Comparison of ENCODE assay signal across 22 mouse cellular contexts in genomic region chr10:21488374-21488930, GRCm38 (mm10).
A peak's percentile ranks its signal among the peaks of the same experiment; 100 is the strongest.
DNase-seq lines count a peak whose midpoint lies in the region; ATAC-seq and TF ChIP-seq lines count a peak whose summit lies in the region.
"Had no signal": no experiment of that assay in that cellular context is flagged by ENCODE, and none has a peak within 500 bp of the region (broad histone marks: within the 10 kb centered on the region; RNA-seq: fewer than 3 reads in every experiment).

No protein-coding gene starts in this region.

- no peak overlapping the region for H3K4me2 ChIP-seq in lung, embryonic 14.5 days
- no peak overlapping the region for H3K4me2 ChIP-seq in intestine, embryonic 16.5 days (ENCODE audit: low read depth, low read length)
- no peak overlapping the region for H3K4me2 ChIP-seq in stomach, postnatal 0 days (replicated peaks; ENCODE audit: low read depth)
- H3K4me2 ChIP-seq: embryonic facial prominence, embryonic 15.5 days; heart, embryonic 12.5 days had no signal

- 0 out of 2 replicates have a peak, but pooled peaks cover 3% of the 10 kb centered on the region for H3K4me1 ChIP-seq in lung, embryonic 14.5 days (ENCODE audit: insufficient read depth)
- no peaks in the 10 kb centered on the region for H3K4me1 ChIP-seq in lung, adult 2 months (ENCODE audit: control insufficient read depth, insufficient read depth, low read length)
- H3K4me1 ChIP-seq in intestine, embryonic 16.5 days (ENCODE audit: control insufficient read depth, insufficient read depth, low read length), result peaks cover 4% of the 10 kb centered on the region; the same call in 1 of the 2 replicates
- H3K4me1 ChIP-seq in stomach, postnatal 0 days (replicated peaks; ENCODE audit: control insufficient read depth, insufficient read depth), result no peaks in the 10 kb centered on the region
- H3K4me1 ChIP-seq: embryonic facial prominence, embryonic 15.5 days had no signal

- H3K9ac ChIP-seq in lung, embryonic 14.5 days, result no peak overlapping the region
- no peak overlapping the region for H3K9ac ChIP-seq in intestine, embryonic 16.5 days (ENCODE audit: low read depth, low read length)
- no peak overlapping the region for H3K9ac ChIP-seq in stomach, postnatal 0 days (ENCODE audit: low read length)
- H3K9ac ChIP-seq: embryonic facial prominence, embryonic 15.5 days; heart, embryonic 12.5 days had no signal

- no peak overlapping the region for H3K4me3 ChIP-seq in lung, embryonic 14.5 days (ENCODE audit: low read depth, low read length)
- no peak overlapping the region for H3K4me3 ChIP-seq in lung, adult 2 months (replicated peaks; ENCODE audit: extremely low read depth, low read depth, low read length)
- no peak overlapping the region for H3K4me3 ChIP-seq in intestine, embryonic 16.5 days (ENCODE audit: low read length)
- no peak overlapping the region for H3K4me3 ChIP-seq in stomach, postnatal 0 days (ENCODE audit: low read depth, low read length)
- H3K4me3 ChIP-seq: embryonic facial prominence, embryonic 15.5 days; erythroblast, embryonic 14.5 days; forebrain, embryonic 10.5 days; gastrocnemius, adult 2 months; heart, embryonic 12.5 days had no signal

- no peak for TF ChIP-seq CTCF in lung, embryonic 14.5 days (IDR thresholded peaks at IDR 0.05; ENCODE audit: low read depth)
- no peak for TF ChIP-seq CTCF in lung, adult 2 months (IDR thresholded peaks at IDR 0.05; ENCODE audit: insufficient read depth, low read length)
- TF ChIP-seq CTCF in stomach, postnatal 0 days (IDR thresholded peaks at IDR 0.05; ENCODE audit: low read depth), result no peak

- TF ChIP-seq EP300 in stomach, postnatal 0 days (optimal IDR thresholded peaks at IDR 0.05), result no peak

- peak; percentile 49 for DNase-seq in lung, embryonic 14.5 days
- no peak for DNase-seq in lung, adult 2 months
- peak; percentile 6 for DNase-seq in lung, postnatal 36 days
- peak; percentile 47 for DNase-seq in stomach, postnatal 0 days (ENCODE audit: low spot score)
- no peak for DNase-seq in adrenal gland, postnatal 4 days (ENCODE audit: low spot score in 2 of 2)
- DNase-seq: adrenal gland, adult 2 months; adrenal gland, postnatal 25 days; cerebellum, adult 2 months; cerebellum, postnatal 10 days; embryo, embryonic 11 days; gastrocnemius, adult 2 months; gastrocnemius, postnatal 25 days; heart, postnatal 36 days had no signal

- no peak for TF ChIP-seq POLR2A in lung, adult 2 months (IDR thresholded peaks at IDR 0.05; ENCODE audit: borderline replicate concordance, extremely low read depth, low read depth, low read length)

- H3K36me3 ChIP-seq in lung, embryonic 14.5 days (ENCODE audit: insufficient read depth), result no peaks in the 10 kb centered on the region
- H3K36me3 ChIP-seq in intestine, embryonic 16.5 days (ENCODE audit: control insufficient read depth, insufficient read depth, low read length), result no peaks in the 10 kb centered on the region
- H3K36me3 ChIP-seq in stomach, postnatal 0 days (ENCODE audit: control insufficient read depth, insufficient read depth, low read length), result no peaks in the 10 kb centered on the region
- H3K36me3 ChIP-seq: embryonic facial prominence, embryonic 15.5 days; forebrain, embryonic 10.5 days; heart, embryonic 12.5 days had no signal

- no peaks in the 10 kb centered on the region for H3K27me3 ChIP-seq in lung, embryonic 14.5 days (ENCODE audit: insufficient read depth, low read length)
- H3K27me3 ChIP-seq in intestine, embryonic 16.5 days (replicated peaks; ENCODE audit: control insufficient read depth, insufficient read depth, low read length), result no peaks in the 10 kb centered on the region; the same call in 1 of the 2 replicates
- H3K27me3 ChIP-seq in stomach, postnatal 0 days (ENCODE audit: control insufficient read depth, insufficient read depth, low read length), result no peaks in the 10 kb centered on the region
- H3K27me3 ChIP-seq: CH12.LX; embryonic facial prominence, embryonic 15.5 days; heart, embryonic 12.5 days had no signal

- no peaks in the 10 kb centered on the region for H3K9me3 ChIP-seq in lung, embryonic 14.5 days (ENCODE audit: low read depth, low read length)
- no peaks in the 10 kb centered on the region for H3K9me3 ChIP-seq in intestine, embryonic 16.5 days (ENCODE audit: control insufficient read depth, low read length)
- no peaks in the 10 kb centered on the region for H3K9me3 ChIP-seq in stomach, postnatal 0 days (ENCODE audit: control insufficient read depth, low read length)
- H3K9me3 ChIP-seq: embryonic facial prominence, embryonic 15.5 days; forebrain, embryonic 10.5 days; heart, embryonic 12.5 days had no signal

- 54% methylated on average over 7 of the region's 7 CpGs for WGBS in lung, embryonic 14.5 days
- 67% methylated on average over 7 of the region's 7 CpGs for WGBS in lung, adult 2 months
- WGBS in intestine, embryonic 16.5 days, result 55% methylated on average over 7 of the region's 7 CpGs
- 53% methylated on average over 7 of the region's 7 CpGs for WGBS in stomach, postnatal 0 days

- peak; percentile 84; the same call in 1 of the 2 replicates for ATAC-seq in lung, embryonic 14.5 days (ENCODE audit: insufficient read depth)
- 0 out of 2 replicates have a peak, but pooled peaks have one; percentile 21 for ATAC-seq in intestine, embryonic 16.5 days
- ATAC-seq in stomach, postnatal 0 days (ENCODE audit: low FRiP score, low TSS enrichment), result peak; percentile 95
- ATAC-seq: activated CD4-positive, CD25-positive, alpha-beta regulatory T cell, adult 4 months; forebrain, embryonic 14.5 days; Patski had no signal

- peak overlapping the region; percentile 20; the same call in 1 of the 2 replicates for H3K27ac ChIP-seq in lung, embryonic 14.5 days (ENCODE audit: low read depth)
- no peak overlapping the region for H3K27ac ChIP-seq in intestine, embryonic 16.5 days (ENCODE audit: low read length)
- H3K27ac ChIP-seq in stomach, postnatal 0 days (replicated peaks), result peak overlapping the region; percentile 40; the same call in 1 of the 2 replicates
- H3K27ac ChIP-seq: embryonic facial prominence, embryonic 15.5 days; forebrain, embryonic 10.5 days; gastrocnemius, adult 2 months had no signal

Comparison
In these comparisons a context has a peak if more than half of its experiments do, and no peak if none do; other contexts are left out.
1. DNase-seq: peak in lung, embryonic 14.5 days (single experiment), lung, postnatal 36 days (single experiment) and stomach, postnatal 0 days (single experiment); none in lung, adult 2 months (single experiment) and adrenal gland, postnatal 4 days (0 of 2).
2. ATAC-seq: peak in every context shown above with its lines; median percentile 95 in stomach, postnatal 0 days; 84 in lung, embryonic 14.5 days; 21 in intestine, embryonic 16.5 days.